Mouse (Mus musculus) lung, embryonic 14.5 days (tissue): ENCODE measurements around the gene Crocc. TPM values are rescaled to one million over a fixed set of nuclear protein-coding genes. Genes with fewer than 3 reads are reported as not detected.

Experiments used
- ATAC-seq: fragments of 200-750 bp; cut with Nextera tagmentation; 2 replicates; pipeline ENCODE4 v1.8.0; 2017; ENCODE audit warnings: mild to moderate bottlenecking, moderate TSS enrichment, moderate library complexity; ENCODE audit not compliant: insufficient read depth
- DNase-seq: peaks from one replicate; pipeline ENCODE4 v3.0.0-alpha.2; 2015
- H3K27ac ChIP-seq: fragments of 300-500 bp; sonication (generic); 2 replicates; pipeline ENCODE4 v1.5.1; 2014; ENCODE audit warnings: low read depth, mild to moderate bottlenecking, moderate library complexity
- H3K27me3 ChIP-seq: fragments of 300-500 bp; sonication (generic); 2 replicates; pipeline ENCODE4 v1.6.1; 2014; ENCODE audit warnings: low read length, control low read depth; ENCODE audit not compliant: insufficient read depth
- H3K36me3 ChIP-seq: fragments of 300-500 bp; sonication (generic); 2 replicates; pipeline ENCODE4 v1.6.1; 2014; ENCODE audit warnings: control low read depth; ENCODE audit not compliant: insufficient read depth
- H3K4me1 ChIP-seq: fragments of 300-500 bp; sonication (generic); 2 replicates; pipeline ENCODE4 v1.6.1; 2014; ENCODE audit warnings: antibody characterized with exemption, control low read depth; ENCODE audit not compliant: insufficient read depth
- H3K4me2 ChIP-seq: fragments of 300-500 bp; sonication (generic); 2 replicates; pipeline ENCODE4 v1.6.1; 2014; ENCODE audit warnings: mild to moderate bottlenecking
- H3K4me3 ChIP-seq: fragments of 300-500 bp; sonication (generic); 2 replicates; pipeline ENCODE4 v1.5.1; 2014; ENCODE audit warnings: low read depth, low read length
- H3K9ac ChIP-seq: fragments of 300-500 bp; sonication (generic); 2 replicates; pipeline ENCODE4 v1.6.1; 2014
- H3K9me3 ChIP-seq: fragments of 300-500 bp; sonication (generic); 2 replicates; pipeline ENCODE4 v1.6.1; 2016; ENCODE audit warnings: low read depth, low read length, control low read depth
- CTCF ChIP-seq: IDR thresholded peaks from 2 replicates; pipeline ENCODE4 v1.5.1; 2016; ENCODE audit warnings: antibody characterized with exemption, low read depth
- WGBS: fragments of 180-500 bp; shearing (Covaris S2); extraction: QIAGEN DNeasy Blood & Tissue Kit; methylation state at CpG from one replicate; pipeline ENCODE4 v1.1.7; 2014; 5-methylcytosine and 5-hydroxymethylcytosine counted together
- polyA plus RNA-seq: library from polyadenylated mRNA; unstranded; fragments of >200 nt; fragmentation: Nextera tagmentation; extraction: Ambion mirVana; gene quantifications from 2 replicates; pipeline ENCODE4 v1.2.1, GENCODE M21; 2014

Crocc gene
- polyA plus RNA-seq, 1 experiment from 2014 or later: 9.8 TPM

GRCm38 (mm10) chr4:141076761-141077506 is 16.6 kb upstream of the Crocc start:
- peak overlapping the region; percentile 97 for H3K4me2 ChIP-seq
- H3K9me3 ChIP-seq: no peaks in the 10 kb centered on the region
- DNase-seq (no peak), ATAC-seq (no peak)
- no peaks in the 10 kb centered on the region for H3K27me3 ChIP-seq
- H3K4me3 ChIP-seq: peak overlapping the region; percentile 98
- no peak overlapping the region for H3K27ac ChIP-seq
- H3K9ac ChIP-seq: peak overlapping the region; percentile 89
- 72% methylated on average over 17 of the region's 17 CpGs for WGBS
- H3K36me3 ChIP-seq: peaks cover 26% of the 10 kb centered on the region
- peaks cover 7% of the 10 kb centered on the region; the same call in 1 of the 2 replicates for H3K4me1 ChIP-seq
- no peak for TF ChIP-seq CTCF

- H3K27me3 ChIP-seq: no peaks in the 10 kb centered on the region
- no peak overlapping the region for H3K4me3 ChIP-seq
- H3K4me2 ChIP-seq: no peak overlapping the region
- no peak overlapping the region for H3K27ac ChIP-seq
- H3K36me3 ChIP-seq: peaks cover 52% of the 10 kb centered on the region
- TF ChIP-seq CTCF: no peak
- ATAC-seq (no peak), DNase-seq (no peak)
- H3K9ac ChIP-seq: no peak overlapping the region
- 85% methylated on average over 4 of the region's 4 CpGs for WGBS
- H3K4me1 ChIP-seq: peaks cover 7% of the 10 kb centered on the region; the same call in 1 of the 2 replicates
- H3K9me3 ChIP-seq: no peaks in the 10 kb centered on the region
These were observed 13.8 kb upstream of the Crocc start for GRCm38 (mm10) chr4:141074109-141074508.

GRCm38 (mm10) chr4:141073661-141074060 is 13.3 kb upstream of the Crocc start:
- Histone ChIP-seq H3K27me3 (no peaks in the 10 kb centered on the region), H3K36me3 (peaks cover 57% of the 10 kb centered on the region), H3K4me2 (no peak overlapping the region), H3K27ac (no peak overlapping the region), H3K4me3 (no peak overlapping the region), H3K9me3 (no peaks in the 10 kb centered on the region), H3K4me1 (peaks cover 7% of the 10 kb centered on the region; the same call in 1 of the 2 replicates), H3K9ac (no peak overlapping the region)
- WGBS: 62% methylated on average over 9 of the region's 9 CpGs
- no peak for ATAC-seq
- peak; percentile 57 for DNase-seq
- TF ChIP-seq CTCF: no peak

- ATAC-seq (no peak), DNase-seq (no peak)
- Histone ChIP-seq H3K4me2 (no peak overlapping the region), H3K27me3 (no peaks in the 10 kb centered on the region), H3K27ac (no peak overlapping the region), H3K9ac (no peak overlapping the region), H3K36me3 (peaks cover 68% of the 10 kb centered on the region), H3K4me1 (peaks cover 6% of the 10 kb centered on the region; the same call in 1 of the 2 replicates), H3K9me3 (no peaks in the 10 kb centered on the region), H3K4me3 (no peak overlapping the region)
- 85% methylated on average over 11 of the region's 11 CpGs for WGBS
- no peak for TF ChIP-seq CTCF
These were observed 12.2 kb upstream of the Crocc start for GRCm38 (mm10) chr4:141072502-141072901.

- TF ChIP-seq CTCF: peak; percentile 91
- H3K36me3 ChIP-seq: peaks cover 87% of the 10 kb centered on the region
- no peaks in the 10 kb centered on the region for H3K27me3 ChIP-seq
- H3K4me3 ChIP-seq: no peak overlapping the region
- WGBS: 62% methylated on average over 4 of the region's 4 CpGs
- no peak overlapping the region for H3K9ac ChIP-seq
- H3K4me2 ChIP-seq: no peak overlapping the region
- H3K27ac ChIP-seq: no peak overlapping the region
- ATAC-seq: no peak
- DNase-seq: peak; percentile 80
- H3K4me1 ChIP-seq: peaks cover 8% of the 10 kb centered on the region; the same call in 1 of the 2 replicates
- H3K9me3 ChIP-seq: no peaks in the 10 kb centered on the region
These were observed 9.4 kb upstream of the Crocc start for GRCm38 (mm10) chr4:141069731-141070130.

GRCm38 (mm10) chr4:141068655-141069054 is 8.3 kb upstream of the Crocc start:
- Histone ChIP-seq H3K9ac (no peak overlapping the region), H3K36me3 (peaks cover 81% of the 10 kb centered on the region), H3K4me2 (no peak overlapping the region), H3K4me1 (peaks cover 8% of the 10 kb centered on the region; the same call in 1 of the 2 replicates), H3K27me3 (no peaks in the 10 kb centered on the region), H3K9me3 (no peaks in the 10 kb centered on the region), H3K27ac (no peak overlapping the region), H3K4me3 (no peak overlapping the region)
- no peak for TF ChIP-seq CTCF
- DNase-seq (no peak), ATAC-seq (no peak)
- WGBS: 83% methylated on average over 8 of the region's 8 CpGs

GRCm38 (mm10) chr4:141067516-141068046 is 7.2 kb upstream of the Crocc start:
- ATAC-seq (no peak), DNase-seq (no peak)
- H3K27ac ChIP-seq: peak overlapping the region; percentile 83; the same call in 1 of the 2 replicates
- H3K4me3 ChIP-seq: no peak overlapping the region
- H3K27me3 ChIP-seq: no peaks in the 10 kb centered on the region
- 67% methylated on average over 9 of the region's 9 CpGs for WGBS
- no peak overlapping the region for H3K4me2 ChIP-seq
- no peak overlapping the region for H3K9ac ChIP-seq
- peaks cover 8% of the 10 kb centered on the region; the same call in 1 of the 2 replicates for H3K4me1 ChIP-seq
- H3K36me3 ChIP-seq: peaks cover 70% of the 10 kb centered on the region
- TF ChIP-seq CTCF: no peak
- H3K9me3 ChIP-seq: no peaks in the 10 kb centered on the region
